ENCODE assay signal across 8 mouse cellular contexts in the genomic region with DNA sequence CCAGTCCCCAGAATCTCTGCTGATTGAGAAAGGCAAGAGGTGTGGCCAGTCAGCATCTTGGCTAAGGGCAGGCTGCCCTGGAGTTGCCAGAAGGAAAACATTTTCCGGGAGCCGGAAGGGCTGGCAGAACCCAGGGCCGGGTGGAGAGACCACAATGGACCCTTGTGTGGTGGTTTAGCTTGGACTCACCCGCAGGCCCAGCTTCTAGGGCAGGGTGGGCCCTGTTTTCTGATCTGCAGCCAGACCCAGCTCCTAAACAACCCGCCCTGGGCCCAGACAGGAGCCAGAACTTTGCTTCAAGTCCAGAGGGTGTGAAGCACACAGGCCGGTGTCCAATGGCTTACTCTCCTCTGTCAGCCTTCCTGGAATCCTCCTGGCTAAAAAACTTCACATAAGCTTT. TPM values are rescaled to one million over a fixed set of nuclear protein-coding genes. Genes with fewer than 3 reads are reported as not detected.
A peak's percentile ranks its signal among the peaks of the same experiment; 100 is the strongest.
DNase-seq lines count a peak whose midpoint lies in the region; ATAC-seq and TF ChIP-seq lines count a peak whose summit lies in the region.

No protein-coding gene starts in this region.

- H3K4me2 ChIP-seq in liver, embryonic 11.5 days: no peak overlapping the region
- H3K4me2 ChIP-seq in limb, embryonic 15.5 days: no peak overlapping the region

- H3K79me2 ChIP-seq in liver, adult 2 months (ENCODE audit: control insufficient read depth, insufficient read depth, low read length): no peaks in the 10 kb centered on the region

- no peaks in the 10 kb centered on the region for H3K36me3 ChIP-seq in liver, adult 2 months (ENCODE audit: control insufficient read depth, insufficient read depth, low read length)
- H3K36me3 ChIP-seq in liver, embryonic 11.5 days (ENCODE audit: control insufficient read depth, insufficient read depth, low read length): no peaks in the 10 kb centered on the region
- H3K36me3 ChIP-seq in limb, embryonic 15.5 days: no peaks in the 10 kb centered on the region
- no peaks in the 10 kb centered on the region for H3K36me3 ChIP-seq in kidney, adult 2 months (ENCODE audit: control insufficient read depth, insufficient read depth, low read length)

- intact Hi-C loops in heart, postnatal 14 days (cut with DNase I): loop anchor here (2.0 kb wide), 1 partner anchor 47 kb away; no protein-coding TSS in a partner anchor

- ATAC-seq in liver, embryonic 11.5 days (replicated peaks; ENCODE audit: low FRiP score): no peak
- ATAC-seq in limb, embryonic 15.5 days (ENCODE audit: insufficient number of reproducible peaks, low FRiP score, low TSS enrichment, low read depth): peak; percentile 66; the same call in 1 of the 2 replicates

- peaks cover 41% of the 10 kb centered on the region for H3K4me1 ChIP-seq in liver, adult 2 months (ENCODE audit: control insufficient read depth, insufficient read depth, low read length)
- no peaks in the 10 kb centered on the region; the same call in 1 of the 2 replicates for H3K4me1 ChIP-seq in liver, embryonic 11.5 days (replicated peaks; ENCODE audit: control insufficient read depth, insufficient read depth, low read length)
- H3K4me1 ChIP-seq in limb, embryonic 15.5 days: peaks cover 13% of the 10 kb centered on the region
- peaks cover 27% of the 10 kb centered on the region for H3K4me1 ChIP-seq in kidney, adult 2 months (ENCODE audit: control insufficient read depth, insufficient read depth, low read length)

- no peak for TF ChIP-seq POLR2A in liver, adult 2 months (IDR thresholded peaks at IDR 0.05; ENCODE audit: extremely low read depth, insufficient read depth, low read length)
- no peak for TF ChIP-seq POLR2A in kidney, adult 2 months (IDR thresholded peaks at IDR 0.05; ENCODE audit: low read depth, low read length)

- 36% methylated on average over 6 of the region's 6 CpGs for WGBS in liver, adult 2 months
- 91% methylated on average over 6 of the region's 6 CpGs for WGBS in liver, embryonic 11.5 days
- 71% methylated on average over 6 of the region's 6 CpGs for WGBS in limb, embryonic 15.5 days
- 87% methylated on average over 6 of the region's 6 CpGs for WGBS in kidney, adult 2 months

- H3K9ac ChIP-seq in liver, adult 2 months (ENCODE audit: low read depth, low read length): peak overlapping the region; percentile 43; the same call in 1 of the 2 replicates
- no peak overlapping the region for H3K9ac ChIP-seq in liver, embryonic 11.5 days (ENCODE audit: low read depth, low read length)
- no peak overlapping the region for H3K9ac ChIP-seq in limb, embryonic 15.5 days

- DNase-seq in liver, adult 2 months (ENCODE audit: extremely low read depth, low read depth, low spot score): peak; percentile 58
- no peak for DNase-seq in liver, embryonic 11.5 days (ENCODE audit: low spot score)
- DNase-seq in cerebellum, postnatal 10 days: peak; percentile 31 to 46
- DNase-seq in heart, postnatal 14 days: peak; percentile 48 to 50
- DNase-seq in adrenal gland, postnatal 36 days: no peak
- DNase-seq in thymus, postnatal 14 days: no peak
- no peak for DNase-seq in kidney, adult 2 months

- no peak overlapping the region for H3K4me3 ChIP-seq in liver, adult 2 months (ENCODE audit: insufficient read depth, low read depth, low read length)
- H3K4me3 ChIP-seq in liver, embryonic 11.5 days (ENCODE audit: low read depth, low read length): no peak overlapping the region
- H3K4me3 ChIP-seq in limb, embryonic 15.5 days: no peak overlapping the region
- H3K4me3 ChIP-seq in kidney, adult 2 months (ENCODE audit: insufficient read depth, low read depth, low read length): no peak overlapping the region

- TF ChIP-seq CTCF in liver, adult 2 months (IDR thresholded peaks at IDR 0.05; ENCODE audit: low read depth, low read length): no peak
- TF ChIP-seq CTCF in kidney, adult 2 months (conservative IDR thresholded peaks at IDR 0.05; ENCODE audit: insufficient read depth, insufficient read length, low read depth, low read length): no peak

- no peaks in the 10 kb centered on the region for H3K27me3 ChIP-seq in liver, adult 2 months (ENCODE audit: control insufficient read depth, insufficient read depth, low read length)
- no peaks in the 10 kb centered on the region for H3K27me3 ChIP-seq in liver, embryonic 11.5 days (replicated peaks; ENCODE audit: control insufficient read depth, insufficient read depth, low read length)
- H3K27me3 ChIP-seq in limb, embryonic 15.5 days: 0 out of 2 replicates have a peak, but pooled peaks cover 3% of the 10 kb centered on the region
- no peaks in the 10 kb centered on the region for H3K27me3 ChIP-seq in kidney, adult 2 months (replicated peaks; ENCODE audit: control insufficient read depth, insufficient read depth, low read length)

- H3K27ac ChIP-seq in liver, adult 2 months (replicated peaks; ENCODE audit: insufficient read depth, low read depth, low read length): peak overlapping the region; percentile 89
- no peak overlapping the region for H3K27ac ChIP-seq in liver, embryonic 11.5 days (ENCODE audit: low read depth, low read length)
- H3K27ac ChIP-seq in limb, embryonic 15.5 days: peak overlapping the region; percentile 79
- no peak overlapping the region for H3K27ac ChIP-seq in kidney, adult 2 months (ENCODE audit: insufficient read depth, low read depth, low read length)

- H3K9me3 ChIP-seq in liver, embryonic 11.5 days (ENCODE audit: control insufficient read depth, low read length): no peaks in the 10 kb centered on the region
- H3K9me3 ChIP-seq in limb, embryonic 15.5 days: no peaks in the 10 kb centered on the region

RNA-seq across cellular contexts. Expression of a gene that starts 30.4 kb away (rescaled TPM):
- total RNA-seq in liver, adult 2 months (2014; rRNA removed): 39.1 and 43.0 TPM in 2 replicates
- 4.5 and 8.9 TPM in 2 replicates for polyA plus RNA-seq in liver, adult 2 months (2012; rRNA removed)
- polyA plus RNA-seq in liver, embryonic 11.5 days (2014; fragmentation: Nextera tagmentation; extraction: Ambion mirVana): 14.2 and 14.4 TPM in 2 replicates
- 10 to 100 TPM; 28.9 to 31.3 TPM for total RNA-seq in heart, postnatal 14 days (2021)
- 17.4 and 18.4 TPM in 2 replicates for polyA plus RNA-seq in limb, embryonic 15.5 days (2015; fragmentation: Nextera tagmentation; extraction: Ambion mirVana)
- total RNA-seq in adrenal gland, postnatal 36 days (2021): 10 to 100 TPM; 21.2 to 23.2 TPM
- 5.3 and 7.1 TPM in 2 replicates for polyA plus RNA-seq in kidney, adult 2 months (2012; rRNA removed)

RNA-seq across cellular contexts. Expression of a gene that starts 49.6 kb away (rescaled TPM):
- 4.1 and 5.4 TPM in 2 replicates for total RNA-seq in liver, adult 2 months (2014; rRNA removed)
- 13.4 and 15.4 TPM in 2 replicates for polyA plus RNA-seq in liver, adult 2 months (2012; rRNA removed)
- polyA plus RNA-seq in liver, embryonic 11.5 days (2014; fragmentation: Nextera tagmentation; extraction: Ambion mirVana): 1.6 and 2.2 TPM in 2 replicates
- total RNA-seq in heart, postnatal 14 days (2021): 10 to 100 TPM; 20.6 to 22.1 TPM
- 3.5 and 3.8 TPM in 2 replicates for polyA plus RNA-seq in limb, embryonic 15.5 days (2015; fragmentation: Nextera tagmentation; extraction: Ambion mirVana)
- 1 to 10 TPM; 1.7 to 2.2 TPM for total RNA-seq in adrenal gland, postnatal 36 days (2021)
- polyA plus RNA-seq in kidney, adult 2 months (2012; rRNA removed): 15.0 and 16.9 TPM in 2 replicates

Comparison
In these comparisons a context has a peak if more than half of its experiments do, and no peak if none do; other contexts are left out.
1. DNase-seq: peak in liver, adult 2 months (single experiment), cerebellum, postnatal 10 days (2 of 2) and heart, postnatal 14 days (2 of 2); none in liver, embryonic 11.5 days (single experiment), adrenal gland, postnatal 36 days (0 of 2), thymus, postnatal 14 days (single experiment) and kidney, adult 2 months (single experiment).
2. H3K27ac ChIP-seq: peak in liver, adult 2 months (single experiment) and limb, embryonic 15.5 days (single experiment); none in liver, embryonic 11.5 days (single experiment) and kidney, adult 2 months (single experiment).